Mouse (Mus musculus): Measurements from ENCODE around the gene 2410137M14Rik. TPM values are rescaled to one million over a fixed set of nuclear protein-coding genes. Genes with fewer than 3 reads are reported as not detected.

2410137M14Rik gene
- polyA plus RNA-seq, 1 experiment = 4.7 TPM

- no peaks in the 10 kb centered on the region for H3K27me3 ChIP-seq (ENCODE audit: control insufficient read depth, insufficient read depth, low read length, poor library complexity, severe bottlenecking)
Observed at GRCm38 (mm10) chr17:36998477-36998876, 17.4 kb upstream of the 2410137M14Rik start.

DNA sequence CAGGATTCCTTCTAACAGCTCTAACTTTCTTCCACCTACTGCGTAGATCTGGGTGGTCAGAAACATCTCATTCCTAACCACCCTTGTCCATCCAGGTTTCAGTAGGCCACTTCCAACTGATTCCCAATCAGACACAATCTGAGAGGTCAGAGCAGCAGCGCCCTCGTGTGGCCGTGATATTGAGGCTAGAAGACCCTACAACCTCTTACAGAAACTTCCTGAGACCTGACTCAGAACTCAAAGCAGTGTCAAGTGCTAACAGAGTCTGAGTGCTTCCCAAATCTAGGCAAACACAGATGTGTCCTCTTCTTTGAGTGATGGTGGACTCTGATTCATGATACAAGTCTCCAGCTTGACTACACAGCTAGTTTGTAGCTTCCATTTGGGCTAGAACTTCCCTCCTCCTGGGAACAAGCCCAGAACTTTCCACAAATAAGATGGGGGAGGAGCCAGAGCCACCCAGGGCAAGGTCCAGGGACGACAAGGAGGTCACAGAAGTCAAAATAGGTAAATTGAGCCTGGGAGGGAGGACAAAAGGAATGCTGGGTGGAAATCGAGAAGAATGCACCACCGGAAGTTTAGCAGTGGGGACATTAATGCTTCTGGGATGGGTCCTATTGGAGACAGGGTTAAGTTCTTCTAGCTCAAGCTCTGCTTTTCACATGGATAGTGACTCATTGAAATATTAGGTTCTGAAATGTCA is 16.1 kb upstream of the 2410137M14Rik start:
- Histone ChIP-seq H3K9me3 (replicated peaks; ENCODE audit: control insufficient read depth, insufficient read depth, low read length, poor library complexity, severe bottlenecking) (no peaks in the 10 kb centered on the region), H3K4me1 (ENCODE audit: control insufficient read depth, insufficient read depth, low read length) (peaks cover 2% of the 10 kb centered on the region), H3K27ac (ENCODE audit: insufficient read depth, low read length) (peak overlapping the region; percentile 100), H3K36me3 (ENCODE audit: control insufficient read depth, insufficient read depth, low read length, poor library complexity, severe bottlenecking) (no peaks in the 10 kb centered on the region), H3K9ac (ENCODE audit: low read depth, poor library complexity, severe bottlenecking) (peak overlapping the region; percentile 37), H3K27me3 (ENCODE audit: control insufficient read depth, insufficient read depth, low read length, poor library complexity, severe bottlenecking) (no peaks in the 10 kb centered on the region), H3K4me3 (ENCODE audit: low read depth, low read length) (no peak overlapping the region)
- no peak for TF ChIP-seq POLR2A (IDR thresholded peaks at IDR 0.05; ENCODE audit: insufficient read depth, low read length)
- TF ChIP-seq EP300 (IDR thresholded peaks at IDR 0.05; ENCODE audit: insufficient read depth, low read depth, low read length) = peak; percentile 93
- TF ChIP-seq CTCF (IDR thresholded peaks at IDR 0.05; ENCODE audit: low read depth, low read length) = peak; percentile 86

More at GRCm38 (mm10) chr17:36998477-36998876, 17.4 kb upstream of the 2410137M14Rik start:
- H3K27ac ChIP-seq (ENCODE audit: insufficient read depth, low read length) = peak overlapping the region; percentile 100
- H3K4me1 ChIP-seq (ENCODE audit: control insufficient read depth, insufficient read depth, low read length) = peaks cover 2% of the 10 kb centered on the region
- H3K9me3 ChIP-seq (replicated peaks; ENCODE audit: control insufficient read depth, insufficient read depth, low read length, poor library complexity, severe bottlenecking) = no peaks in the 10 kb centered on the region
- H3K36me3 ChIP-seq (ENCODE audit: control insufficient read depth, insufficient read depth, low read length, poor library complexity, severe bottlenecking) = peaks cover 4% of the 10 kb centered on the region; the same call in 1 of the 2 replicates
- no peak overlapping the region for H3K4me3 ChIP-seq (ENCODE audit: low read depth, low read length)
- TF ChIP-seq POLR2A (IDR thresholded peaks at IDR 0.05; ENCODE audit: insufficient read depth, low read length) (no peak), EP300 (IDR thresholded peaks at IDR 0.05; ENCODE audit: insufficient read depth, low read depth, low read length) (peak; percentile 86), CTCF (IDR thresholded peaks at IDR 0.05; ENCODE audit: low read depth, low read length) (no peak)
- peak overlapping the region; percentile 85 for H3K9ac ChIP-seq (ENCODE audit: low read depth, poor library complexity, severe bottlenecking)

DNA sequence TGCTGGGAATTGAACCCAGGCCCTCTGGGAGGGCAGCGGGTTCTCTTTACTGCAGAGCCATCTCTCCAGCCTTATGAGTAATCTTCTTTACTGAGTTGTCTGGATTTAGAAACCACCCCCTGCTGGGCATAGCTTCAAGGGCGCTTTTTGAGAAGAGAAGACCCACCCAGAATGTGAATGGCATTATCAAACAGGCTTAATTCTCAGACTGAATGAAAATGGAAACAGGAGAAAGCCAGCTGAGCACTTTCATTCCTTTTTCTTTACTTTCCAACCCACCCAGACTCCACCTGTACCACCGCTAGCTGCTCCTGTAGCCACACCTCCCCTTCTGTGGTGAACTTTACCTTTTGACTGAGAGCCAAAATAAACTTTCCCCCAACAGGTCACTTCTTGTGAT is 14.4 kb upstream of the 2410137M14Rik start:
- Histone ChIP-seq H3K4me1 (ENCODE audit: control insufficient read depth, insufficient read depth, low read length) (peaks cover 4% of the 10 kb centered on the region), H3K27ac (ENCODE audit: insufficient read depth, low read length) (peak overlapping the region; percentile 100), H3K36me3 (ENCODE audit: control insufficient read depth, insufficient read depth, low read length, poor library complexity, severe bottlenecking) (no peaks in the 10 kb centered on the region), H3K4me3 (ENCODE audit: low read depth, low read length) (no peak overlapping the region), H3K27me3 (ENCODE audit: control insufficient read depth, insufficient read depth, low read length, poor library complexity, severe bottlenecking) (no peaks in the 10 kb centered on the region), H3K9me3 (replicated peaks; ENCODE audit: control insufficient read depth, insufficient read depth, low read length, poor library complexity, severe bottlenecking) (no peaks in the 10 kb centered on the region), H3K9ac (ENCODE audit: low read depth, poor library complexity, severe bottlenecking) (0 out of 2 replicates have a peak overlapping the region, but pooled peaks have one; percentile 65)
- peak; percentile 93 for TF ChIP-seq EP300 (IDR thresholded peaks at IDR 0.05; ENCODE audit: insufficient read depth, low read depth, low read length)
- TF ChIP-seq CTCF (IDR thresholded peaks at IDR 0.05; ENCODE audit: low read depth, low read length) = no peak
- TF ChIP-seq POLR2A (IDR thresholded peaks at IDR 0.05; ENCODE audit: insufficient read depth, low read length) = no peak

- Histone ChIP-seq H3K9ac (ENCODE audit: low read depth, poor library complexity, severe bottlenecking) (peak overlapping the region; percentile 65), H3K4me3 (ENCODE audit: low read depth, low read length) (no peak overlapping the region), H3K27me3 (ENCODE audit: control insufficient read depth, insufficient read depth, low read length, poor library complexity, severe bottlenecking) (no peaks in the 10 kb centered on the region), H3K9me3 (replicated peaks; ENCODE audit: control insufficient read depth, insufficient read depth, low read length, poor library complexity, severe bottlenecking) (no peaks in the 10 kb centered on the region), H3K4me1 (ENCODE audit: control insufficient read depth, insufficient read depth, low read length) (peaks cover 4% of the 10 kb centered on the region), H3K36me3 (ENCODE audit: control insufficient read depth, insufficient read depth, low read length, poor library complexity, severe bottlenecking) (no peaks in the 10 kb centered on the region), H3K27ac (ENCODE audit: insufficient read depth, low read length) (peak overlapping the region; percentile 100)
- TF ChIP-seq EP300 (IDR thresholded peaks at IDR 0.05; ENCODE audit: insufficient read depth, low read depth, low read length) (no peak), CTCF (IDR thresholded peaks at IDR 0.05; ENCODE audit: low read depth, low read length) (no peak), POLR2A (IDR thresholded peaks at IDR 0.05; ENCODE audit: insufficient read depth, low read length) (no peak)
Observed at GRCm38 (mm10) chr17:36994528-36994927, 13.5 kb upstream of the 2410137M14Rik start.

GRCm38 (mm10) chr17:36993770-36994325 is 12.8 kb upstream of the 2410137M14Rik start:
- no peak overlapping the region for H3K4me3 ChIP-seq (ENCODE audit: low read depth, low read length)
- peak overlapping the region; percentile 65 for H3K9ac ChIP-seq (ENCODE audit: low read depth, poor library complexity, severe bottlenecking)
- H3K4me1 ChIP-seq (ENCODE audit: control insufficient read depth, insufficient read depth, low read length) = peaks cover 4% of the 10 kb centered on the region
- no peaks in the 10 kb centered on the region for H3K27me3 ChIP-seq (ENCODE audit: control insufficient read depth, insufficient read depth, low read length, poor library complexity, severe bottlenecking)
- TF ChIP-seq POLR2A (IDR thresholded peaks at IDR 0.05; ENCODE audit: insufficient read depth, low read length) = no peak
- TF ChIP-seq EP300 (IDR thresholded peaks at IDR 0.05; ENCODE audit: insufficient read depth, low read depth, low read length) = no peak
- TF ChIP-seq CTCF (IDR thresholded peaks at IDR 0.05; ENCODE audit: low read depth, low read length) = no peak
- no peaks in the 10 kb centered on the region for H3K9me3 ChIP-seq (replicated peaks; ENCODE audit: control insufficient read depth, insufficient read depth, low read length, poor library complexity, severe bottlenecking)
- peak overlapping the region; percentile 100 for H3K27ac ChIP-seq (ENCODE audit: insufficient read depth, low read length)
- H3K36me3 ChIP-seq (ENCODE audit: control insufficient read depth, insufficient read depth, low read length, poor library complexity, severe bottlenecking) = no peaks in the 10 kb centered on the region

Measured in ES-Bruce4 (cell line).